Mouse (Mus musculus) urinary bladder, adult 2 months (tissue): Measurements from ENCODE around the gene Cisd3. TPM values are rescaled to one million over a fixed set of nuclear protein-coding genes. Genes with fewer than 3 reads are reported as not detected.
"Not testable (repeated sequence)": the region's sequence is repeated elsewhere in the genome, so short reads cannot be mapped to it uniquely, and the experiment has no call there.

Experiments
- DNase-seq: peaks from one replicate; pipeline ENCODE4 v3.0.0; 2022; ENCODE audit warnings: low spot score
- polyA plus RNA-seq: library from polyadenylated mRNA; depleted of rRNA; stranded (reverse); fragments of >200 nt; gene quantifications from 2 replicates; pipeline ENCODE4 v1.2.3, GENCODE M21; 2012; rRNA removed

The Cisd3 gene
- 55.7 and 56.2 TPM in 2 replicates for polyA plus RNA-seq

DNA sequence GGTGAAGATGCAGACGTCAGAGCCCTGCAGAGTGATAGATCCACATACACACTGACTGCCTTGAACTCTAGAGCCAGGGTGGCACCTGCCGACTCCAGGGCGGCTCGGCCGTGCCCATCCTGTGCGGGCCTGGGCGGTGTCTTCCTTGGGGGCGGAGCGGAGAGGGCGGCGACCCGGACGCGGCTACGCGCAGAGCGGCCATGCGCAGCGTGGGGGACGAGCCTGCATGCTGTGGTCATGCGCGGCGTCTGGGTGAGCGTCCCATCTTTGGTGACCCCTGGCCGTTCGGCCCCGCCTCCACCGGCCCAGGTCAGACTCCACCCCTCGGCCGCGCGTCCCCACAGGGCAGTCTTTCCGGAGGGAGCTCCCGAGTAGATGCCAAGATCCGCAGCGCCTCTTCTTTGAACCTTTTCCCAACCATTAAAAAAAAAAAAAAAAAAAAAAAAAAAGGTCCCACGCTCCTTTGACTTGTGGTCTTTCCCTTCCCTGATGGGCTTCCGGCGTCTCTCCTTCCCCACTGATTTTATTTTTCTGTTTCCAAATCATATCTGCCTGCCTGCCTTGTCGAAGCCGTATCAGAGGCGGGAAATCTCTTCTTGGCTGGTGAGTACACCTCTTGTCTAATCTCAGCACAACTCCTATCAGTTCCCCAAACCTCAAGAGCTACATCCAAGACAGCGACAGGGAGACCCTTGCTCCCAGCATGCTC is at the start of gene Cisd3:
TSS of gene Cisd3 (plus strand) at position 214 of the 709 bp plus-strand sequence.
- peak; percentile 93 for DNase-seq

GRCm38 (mm10) chr11:97641668-97642067 is 44.0 kb upstream of the Cisd3 start:
- DNase-seq, result no peak

DNA sequence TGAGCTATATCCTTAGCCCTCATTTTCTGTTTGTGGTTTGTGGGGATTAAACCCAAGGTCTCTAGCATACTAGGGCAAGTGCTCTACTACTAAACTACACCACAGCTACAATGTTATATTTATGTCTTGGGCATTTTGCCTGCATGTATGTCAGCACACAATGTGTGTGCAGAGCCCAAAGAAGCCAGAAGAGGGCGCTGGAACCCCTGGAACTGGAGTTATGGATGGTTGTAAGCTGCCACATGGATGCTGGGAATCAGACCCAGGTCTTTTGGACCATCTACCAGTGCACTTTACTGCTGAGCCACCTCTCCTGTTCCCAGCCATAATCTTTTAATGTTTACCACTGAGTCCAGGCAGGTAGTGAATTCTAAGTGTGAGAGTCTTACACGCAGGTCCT is 42.9 kb upstream of the Cisd3 start:
- no peak for DNase-seq

DNA sequence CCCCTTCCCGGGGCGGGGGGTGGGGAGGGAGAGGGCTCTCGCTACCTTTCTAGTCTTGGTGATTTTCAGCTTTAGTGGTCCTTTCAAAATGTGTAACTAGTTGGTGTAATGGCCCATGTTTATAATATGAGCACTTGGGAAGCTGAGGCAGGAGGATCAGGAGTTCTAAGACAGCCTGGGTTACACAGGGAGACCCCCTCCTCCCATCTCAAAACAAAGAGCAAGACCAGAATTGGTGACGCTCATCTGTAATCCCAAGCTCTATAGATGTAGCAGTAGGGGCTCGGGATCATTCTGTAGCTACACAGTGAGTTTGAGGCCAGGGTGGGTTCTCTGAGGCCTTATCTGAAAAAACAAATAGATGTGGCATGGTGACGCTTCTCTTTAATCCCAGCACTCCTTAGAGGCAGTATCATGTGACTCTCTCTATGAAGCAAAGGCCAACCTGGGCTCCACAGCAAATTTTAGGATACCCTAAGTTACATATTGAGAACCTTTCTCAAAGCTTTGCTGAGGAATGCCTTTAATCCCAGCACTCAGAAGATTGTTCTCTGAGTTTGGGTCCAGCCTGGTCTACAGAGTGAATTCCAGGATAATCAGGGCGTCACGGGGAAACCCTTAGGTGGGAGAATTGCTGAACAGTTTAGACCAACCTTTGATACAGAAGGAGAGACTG is 42.1 kb upstream of the Cisd3 start:
- DNase-seq, result no peak

- no peak for DNase-seq
These were observed 40.8 kb upstream of the Cisd3 start for GRCm38 (mm10) chr11:97644834-97645233.

- not testable (repeated sequence) for DNase-seq
These were observed 37.1 kb upstream of the Cisd3 start for GRCm38 (mm10) chr11:97648541-97648940.

GRCm38 (mm10) chr11:97650341-97650740 is 35.3 kb upstream of the Cisd3 start:
- DNase-seq, result no peak

DNA sequence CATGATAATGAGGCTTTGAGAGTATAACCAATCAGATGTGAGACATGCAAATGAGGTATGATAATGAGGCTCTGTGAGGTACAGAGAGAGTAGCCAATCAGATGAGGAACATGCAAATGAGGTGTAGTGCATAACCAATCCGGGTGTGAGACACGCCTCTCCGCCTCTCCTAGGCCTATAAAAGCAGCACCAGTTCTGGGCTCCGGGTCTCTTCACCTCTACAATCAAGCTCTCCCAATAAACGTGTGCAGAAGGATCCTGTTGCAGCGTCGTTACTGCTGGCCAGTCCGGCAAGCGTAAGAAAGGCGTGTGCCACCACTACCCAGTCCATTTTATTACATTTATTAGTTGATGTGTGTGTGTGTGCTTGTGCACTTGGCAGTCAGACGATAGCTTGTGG is 32.2 kb upstream of the Cisd3 start:
- not testable (repeated sequence) for DNase-seq

GRCm38 (mm10) chr11:97654210-97654609 is 31.4 kb upstream of the Cisd3 start:
- DNase-seq, result no peak

DNA sequence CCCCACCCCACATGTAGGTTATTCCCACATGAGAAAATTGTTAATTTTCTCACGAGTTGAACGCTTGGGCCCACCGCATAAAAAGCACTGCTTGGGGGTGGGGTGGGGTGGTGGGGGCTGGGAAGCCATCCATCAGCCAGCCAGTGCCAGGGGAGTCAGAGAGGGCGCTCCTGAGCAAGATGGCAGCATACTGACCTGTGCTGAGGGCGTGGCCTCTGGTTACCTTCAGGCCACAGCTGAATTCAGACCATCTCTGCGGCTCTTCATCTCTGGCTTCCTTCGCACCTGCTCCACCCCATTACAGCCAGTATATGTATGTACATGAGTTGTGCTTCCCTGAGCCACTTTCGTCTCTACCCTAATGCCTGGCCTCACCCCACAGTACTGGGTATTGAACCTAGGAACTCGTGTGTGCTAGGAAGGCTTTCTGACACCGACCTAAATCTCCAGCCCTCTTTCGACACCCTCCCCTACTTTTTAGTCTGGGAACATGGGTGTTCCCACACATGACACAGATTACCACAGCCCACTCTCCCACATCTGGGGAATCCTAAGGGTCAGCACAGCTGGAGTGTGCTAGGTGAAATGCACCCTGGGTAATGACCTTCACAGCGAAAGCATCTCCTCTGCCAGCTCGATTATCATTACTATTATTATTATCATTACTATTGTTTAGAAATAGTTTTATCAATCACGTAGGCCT is 29.2 kb upstream of the Cisd3 start:
- DNase-seq, result no peak

GRCm38 (mm10) chr11:97657184-97657945 is 28.3 kb upstream of the Cisd3 start:
- no peak for DNase-seq

GRCm38 (mm10) chr11:97657967-97658366 is 27.7 kb upstream of the Cisd3 start:
- not testable (repeated sequence) for DNase-seq

GRCm38 (mm10) chr11:97658751-97659266 is 26.8 kb upstream of the Cisd3 start:
- DNase-seq, result no peak

DNA sequence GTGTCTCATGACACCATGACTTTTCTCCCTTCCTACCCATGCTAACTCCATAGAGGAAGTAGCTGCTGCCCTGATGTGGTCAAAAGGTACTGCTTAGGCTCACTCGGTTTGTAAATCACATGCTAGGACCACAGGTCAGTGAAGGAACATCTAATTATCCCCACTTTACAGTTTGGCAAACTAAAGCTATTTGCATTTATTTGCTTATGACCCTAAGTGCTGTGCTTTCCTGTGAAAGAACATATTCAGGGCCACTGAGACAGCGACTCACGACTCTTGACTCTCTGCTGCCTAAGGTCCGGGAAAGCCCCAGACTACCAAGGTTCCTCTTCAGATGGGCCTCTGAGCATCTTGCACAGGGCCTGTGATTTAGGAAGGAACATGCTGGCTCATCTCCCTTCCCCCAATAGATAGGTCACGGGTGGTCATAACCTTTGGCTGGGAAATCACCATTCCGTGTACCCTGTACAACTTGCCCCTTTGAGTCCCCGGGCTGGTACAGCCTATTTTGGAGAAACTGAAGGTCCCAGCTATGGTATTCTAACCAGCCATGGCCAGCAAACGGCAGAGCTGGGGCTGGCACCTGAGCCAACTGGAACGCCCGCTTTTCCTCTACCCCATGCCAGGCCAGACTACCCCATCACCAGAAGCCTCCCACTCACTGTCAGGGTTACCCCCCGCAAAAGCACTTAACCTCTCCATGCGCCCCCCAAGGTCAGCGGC is 26.2 kb upstream of the Cisd3 start:
- no peak for DNase-seq

GRCm38 (mm10) chr11:97659990-97660714 is 25.5 kb upstream of the Cisd3 start:
- peak; percentile 70 for DNase-seq

DNA sequence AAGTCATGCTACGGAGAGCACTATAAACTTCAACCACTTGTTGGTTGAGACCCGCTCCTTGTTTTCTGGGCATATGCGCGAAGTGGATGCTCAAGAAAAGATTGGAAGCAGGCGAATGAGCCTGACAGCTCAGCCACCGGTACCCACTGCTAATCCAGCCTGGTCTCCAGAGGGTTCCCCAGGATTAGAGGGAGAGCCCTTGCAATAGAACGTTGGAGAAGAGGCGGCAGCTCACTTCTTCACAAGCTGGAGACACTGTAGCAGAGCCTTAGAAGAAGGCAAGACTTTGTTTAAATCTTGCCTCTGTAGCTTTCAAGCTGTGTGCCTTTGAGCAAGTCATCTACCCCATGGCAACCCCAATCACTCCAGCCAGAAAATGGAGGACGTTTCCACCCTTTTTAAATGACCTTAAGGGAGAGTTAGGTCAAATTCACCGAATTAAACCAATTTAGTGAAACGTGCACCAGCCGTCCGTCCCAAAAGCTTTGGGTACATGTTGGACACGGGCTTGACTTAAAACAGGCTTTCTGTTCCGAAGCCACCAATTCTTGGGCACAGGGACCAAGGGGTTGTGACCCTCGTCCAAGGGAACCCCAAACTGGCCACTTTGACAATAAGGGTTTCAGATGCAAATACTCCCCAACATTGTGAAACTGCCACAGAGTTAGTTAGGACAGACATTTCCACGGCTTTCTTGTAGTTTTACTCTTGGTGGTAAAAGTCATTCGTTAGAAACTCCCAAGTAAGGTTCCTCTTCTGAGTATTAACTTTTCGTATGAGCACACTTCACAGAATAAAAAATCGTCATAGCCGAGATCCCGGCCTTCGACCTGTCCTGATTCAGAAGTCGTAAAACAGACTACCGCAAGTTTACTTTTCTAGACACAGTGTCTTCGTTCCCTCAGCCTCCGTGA is 24.6 kb upstream of the Cisd3 start:
- no peak for DNase-seq

- DNase-seq, result peak; percentile 55
These were observed 23.9 kb upstream of the Cisd3 start for GRCm38 (mm10) chr11:97661648-97662133.

DNA sequence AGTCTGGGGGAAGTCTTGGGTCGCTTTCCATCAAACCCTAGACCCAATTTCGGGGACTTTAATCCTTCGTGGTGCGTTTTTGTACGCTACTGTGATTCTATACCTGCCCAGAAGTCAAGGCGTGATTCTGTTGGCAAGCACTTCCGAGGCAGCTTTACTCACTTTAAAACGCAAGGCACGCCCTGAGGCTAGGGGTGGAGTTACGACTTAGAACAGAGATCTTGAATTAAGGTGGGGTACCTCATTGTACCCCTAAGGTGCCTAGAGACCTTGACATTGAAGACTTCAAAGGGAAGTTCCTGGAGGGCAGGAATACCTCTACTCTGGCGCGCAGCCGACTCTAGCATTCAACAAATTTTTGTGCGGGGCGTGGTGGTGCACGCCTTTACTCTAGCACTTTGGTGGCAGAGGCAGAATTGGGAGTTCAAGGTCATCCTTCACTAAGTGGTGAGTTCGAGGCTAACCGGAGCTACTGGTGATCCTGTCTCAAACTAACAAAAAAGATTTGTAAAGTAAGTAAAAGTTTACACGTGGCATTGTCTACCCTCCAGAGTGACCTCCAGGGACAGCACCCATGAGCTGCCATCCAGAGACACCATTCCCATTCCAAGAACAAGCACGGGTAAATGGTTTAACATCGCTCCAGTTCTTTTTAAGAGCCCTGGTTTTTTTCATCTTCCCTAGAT is 23.3 kb upstream of the Cisd3 start:
- no peak for DNase-seq
